Mouse (Mus musculus) megakaryocyte, embryonic 14.5 days (primary cell): Measurements from ENCODE around the gene Ppdpf.

Experiments used
- FLI1 ChIP-seq: IDR thresholded peaks from 2 replicates; pipeline ENCODE4 v1.6.1; 2012; ENCODE audit warnings: low read length, inconsistent platforms, mixed read lengths
- GATA1 ChIP-seq: IDR thresholded peaks from 3 replicates; pipeline ENCODE4 v1.6.1; 2012; ENCODE audit warnings: mixed read lengths, low read length, inconsistent platforms, borderline replicate concordance

GRCm38 (mm10) chr2:181143509-181144276 lies 43.4 kb upstream of the Ppdpf start:
- TF ChIP-seq GATA1 (no peak), FLI1 (no peak)
